Mouse (Mus musculus) gastrocnemius, postnatal 4 days (tissue): Measurements from ENCODE around the gene Cdh1. TPM values are rescaled to one million over a fixed set of nuclear protein-coding genes. Genes with fewer than 3 reads are reported as not detected.
A peak's percentile ranks its signal among the peaks of the same experiment; 100 is the strongest.

Source experiments
- DNase-seq, 2 experiments: peaks; one replicate each; pipeline ENCODE4 v3.0.0; 2021 to 2022; ENCODE audit warnings: low spot score in 2 of 2, mixed read lengths in 2 of 2
- total RNA-seq, 2 experiments: library from RNA; stranded (reverse); gene quantifications; 2 replicates each; pipeline ENCODE4 v1.2.3; 2021

Cdh1 gene
- total RNA-seq, 2 experiments from 2014 or later = 1.2 TPM

GRCm38 (mm10) chr8:106619549-106620245 is 16.5 kb downstream of the Cdh1 start:
- peak in 1 of 2 experiments; percentile 58 for DNase-seq

DNA sequence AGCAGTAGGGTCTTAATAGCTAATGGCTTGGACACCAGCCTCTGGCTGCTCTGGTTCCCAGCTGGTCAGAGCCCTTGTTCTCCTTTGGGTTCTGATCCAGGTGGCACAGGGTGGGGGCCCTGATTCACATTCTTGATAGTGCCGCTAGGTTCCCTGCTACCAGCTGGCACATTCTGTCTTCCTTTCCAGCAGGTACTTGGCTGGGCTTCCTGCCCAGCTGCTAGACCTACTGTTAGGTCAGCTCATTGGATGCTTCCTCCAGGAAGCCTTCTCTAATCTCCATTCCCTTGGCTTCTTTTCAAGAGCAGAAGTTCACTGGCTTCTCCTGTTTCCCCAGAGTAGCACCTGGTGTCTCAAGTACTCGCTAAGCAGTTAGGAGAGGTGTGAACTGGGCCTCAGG is 17.3 kb downstream of the Cdh1 start:
- no peak for DNase-seq

DNA sequence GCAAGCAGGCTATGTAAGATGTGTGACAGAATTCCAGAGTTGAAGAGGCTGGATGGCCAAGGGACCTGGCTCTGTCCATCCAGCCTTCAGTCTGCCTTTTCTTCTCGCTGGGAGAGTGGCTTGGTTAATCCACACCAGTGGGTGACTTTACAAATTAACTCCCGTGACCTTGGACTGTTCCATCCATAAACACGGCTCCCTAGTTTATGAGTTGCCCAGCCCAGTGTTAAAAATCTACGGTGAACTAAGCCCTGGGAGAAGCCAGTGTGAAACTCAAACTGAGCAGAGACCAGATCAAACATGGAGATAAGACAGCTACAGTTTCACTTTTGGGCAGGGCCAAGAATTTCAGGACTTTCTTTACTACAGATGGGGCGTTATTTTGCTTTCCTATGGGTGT is 19.9 kb downstream of the Cdh1 start:
- DNase-seq = no peak

- DNase-seq = no peak
These were observed 20.3 kb downstream of the Cdh1 start for GRCm38 (mm10) chr8:106623451-106623850.

- no peak for DNase-seq
These were observed 20.8 kb downstream of the Cdh1 start for GRCm38 (mm10) chr8:106623954-106624353.

GRCm38 (mm10) chr8:106624743-106625142 is 21.6 kb downstream of the Cdh1 start:
- no peak for DNase-seq

DNA sequence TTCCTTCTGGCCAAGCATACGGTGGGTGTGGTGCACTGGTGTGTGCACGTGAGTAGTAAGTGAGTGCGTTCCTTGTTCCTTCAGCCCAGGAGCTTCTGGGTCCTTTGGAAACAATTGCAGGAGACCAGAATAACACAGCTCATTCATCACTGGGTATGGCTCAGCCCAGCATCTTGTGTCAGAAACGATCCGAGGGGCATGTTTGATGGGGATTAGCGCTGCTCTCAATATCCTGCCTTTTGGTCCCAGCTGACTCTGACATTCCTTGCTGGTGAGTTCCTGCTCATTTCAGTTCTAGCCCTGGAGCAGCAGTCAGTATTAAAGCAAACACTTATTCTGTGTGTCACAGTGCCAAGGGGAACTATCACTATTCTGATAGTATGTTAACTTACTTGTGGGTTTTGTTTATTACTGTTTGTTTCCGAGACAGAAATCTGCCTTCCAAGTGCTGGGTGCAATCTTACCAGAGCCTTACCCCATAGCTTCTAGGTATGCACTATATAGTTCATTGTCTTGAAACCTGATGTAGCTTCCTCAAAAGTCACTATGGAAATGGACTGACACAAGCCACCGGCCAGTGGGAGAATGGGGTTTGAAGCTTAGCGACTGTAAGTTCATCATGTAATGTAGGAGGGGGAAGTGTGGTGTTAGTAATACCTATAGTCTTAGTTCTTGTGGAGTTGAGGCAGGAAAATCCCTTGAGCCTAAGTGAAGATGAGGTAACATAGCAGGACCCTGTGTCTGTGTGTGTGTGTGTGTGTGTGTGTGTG is 23.1 kb downstream of the Cdh1 start:
- DNase-seq = no peak

DNA sequence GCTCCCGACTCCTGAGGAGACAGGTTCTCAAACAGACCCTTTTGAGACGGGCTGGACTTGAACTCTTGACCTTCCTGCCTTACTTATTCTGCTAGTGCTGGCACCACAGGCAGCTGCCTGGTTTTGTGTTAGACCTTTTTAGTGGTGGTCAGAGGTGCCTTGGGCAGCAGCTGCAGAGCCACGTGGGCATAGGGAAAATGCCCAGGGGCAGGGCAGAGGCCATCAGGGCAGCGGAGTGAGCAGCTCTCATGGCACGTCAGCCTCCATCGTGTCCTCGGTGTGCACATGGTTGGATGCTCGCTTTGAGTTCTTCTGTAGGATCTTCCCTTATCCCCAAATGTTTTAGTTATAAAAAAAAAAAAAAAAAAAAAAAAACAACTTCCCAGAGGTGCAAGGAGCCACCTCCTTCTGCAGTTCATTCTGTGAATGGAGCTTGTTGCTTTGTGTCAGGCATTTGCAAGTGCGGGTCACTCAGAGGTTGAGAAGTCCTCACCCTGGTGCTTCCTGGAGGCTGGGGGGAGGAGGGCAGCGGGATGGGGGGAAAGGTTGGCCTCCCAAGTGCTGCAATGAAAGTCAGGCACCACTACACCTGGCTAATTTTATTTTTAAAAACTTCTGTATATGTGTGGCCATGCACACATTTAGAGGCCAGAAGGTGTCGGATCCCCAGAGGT is 25.3 kb downstream of the Cdh1 start:
- no peak for DNase-seq

GRCm38 (mm10) chr8:106629456-106629855 is 26.3 kb downstream of the Cdh1 start:
- DNase-seq = no peak

- no peak for DNase-seq
These were observed 28.8 kb downstream of the Cdh1 start for GRCm38 (mm10) chr8:106631904-106632303.

GRCm38 (mm10) chr8:106632650-106633049 is 29.5 kb downstream of the Cdh1 start:
- DNase-seq = no peak

GRCm38 (mm10) chr8:106633361-106634158 is 30.4 kb downstream of the Cdh1 start:
- DNase-seq = no peak

DNA sequence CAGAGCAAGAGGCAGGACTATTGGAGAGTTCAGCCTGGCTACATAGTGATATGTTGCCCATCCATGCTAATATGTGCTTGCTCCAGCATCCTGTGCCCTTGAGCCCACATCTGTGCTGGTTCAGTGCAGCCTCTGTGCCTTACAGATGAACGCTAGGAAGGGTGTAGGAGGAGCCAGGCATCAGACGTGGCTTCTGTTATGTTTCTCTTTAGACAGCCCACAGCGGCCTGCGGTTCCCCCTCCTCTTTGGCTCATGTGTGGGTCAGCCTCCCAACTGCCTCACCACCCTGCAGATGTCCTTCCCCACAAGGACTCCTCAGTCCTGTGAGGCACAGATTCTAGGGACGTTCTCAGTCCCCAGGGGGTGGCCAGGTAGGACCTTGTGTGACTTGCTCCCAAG is 32.1 kb downstream of the Cdh1 start:
- no peak for DNase-seq

- DNase-seq = no peak
These were observed 34.3 kb downstream of the Cdh1 start for GRCm38 (mm10) chr8:106637446-106637845.

DNA sequence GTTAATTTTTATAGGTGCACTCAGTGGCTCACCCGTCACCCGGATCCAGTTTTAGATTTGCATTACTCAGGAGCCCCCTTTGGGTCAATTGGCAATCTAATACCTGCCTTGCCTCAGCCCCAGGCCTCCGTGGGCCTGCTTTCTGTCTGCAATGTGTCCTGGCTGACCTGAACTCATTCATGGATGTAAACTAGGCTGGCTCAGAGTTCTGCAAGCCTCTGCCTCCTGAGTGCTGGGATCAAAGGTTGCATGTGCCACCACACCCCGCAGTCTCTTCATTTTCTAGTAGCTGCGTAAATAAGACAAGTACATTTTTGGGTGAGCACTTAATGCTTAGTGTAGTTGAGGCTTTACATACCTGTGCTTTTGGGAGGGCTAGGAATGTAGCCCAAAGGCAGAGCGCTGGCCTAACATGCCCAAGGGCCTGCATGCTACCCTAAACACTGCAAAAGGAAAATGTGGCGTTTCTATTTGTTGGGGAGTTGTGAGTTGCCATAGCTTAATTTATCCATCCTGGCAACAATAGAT is 35.7 kb downstream of the Cdh1 start:
- no peak for DNase-seq

DNA sequence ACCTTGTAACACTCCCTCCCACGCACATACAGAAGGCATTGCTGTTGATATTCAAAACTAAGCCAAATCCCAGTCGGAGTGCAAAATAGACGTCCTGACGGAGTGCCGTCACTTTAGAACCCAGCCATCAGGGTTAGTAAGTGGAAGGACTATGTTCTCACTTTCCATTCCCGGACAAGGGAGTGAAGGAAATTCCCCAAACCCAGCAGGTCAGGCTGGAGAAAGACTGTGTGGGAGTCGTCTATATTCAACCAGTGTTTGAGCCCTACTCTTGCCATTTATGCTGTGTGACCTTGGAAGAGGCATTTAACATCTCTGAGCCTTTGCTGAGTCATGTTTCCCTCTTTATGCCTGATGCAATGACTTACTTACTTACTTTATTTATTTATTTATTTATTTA is 37.1 kb downstream of the Cdh1 start:
- no peak for DNase-seq

DNA sequence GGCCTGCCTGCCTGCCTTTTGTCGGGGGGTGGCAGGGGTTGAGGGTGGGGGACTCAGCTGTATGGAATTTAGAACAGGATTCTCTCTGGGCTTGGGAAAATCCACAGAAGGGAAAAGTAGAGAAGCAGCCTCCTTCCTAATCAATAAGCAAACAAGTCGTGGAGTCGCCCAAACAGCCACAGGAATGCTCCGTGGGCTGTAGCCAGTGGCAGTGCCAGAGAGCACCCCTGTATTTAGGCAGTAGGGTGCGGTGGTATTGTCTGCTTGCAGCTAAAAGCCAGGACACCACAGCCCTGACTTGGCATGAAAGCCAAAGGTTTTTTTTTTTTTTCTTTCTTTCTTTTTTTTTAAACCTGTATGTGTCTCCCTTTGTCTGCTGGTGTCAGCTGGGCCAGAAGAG is 37.8 kb downstream of the Cdh1 start:
- DNase-seq = no peak

DNA sequence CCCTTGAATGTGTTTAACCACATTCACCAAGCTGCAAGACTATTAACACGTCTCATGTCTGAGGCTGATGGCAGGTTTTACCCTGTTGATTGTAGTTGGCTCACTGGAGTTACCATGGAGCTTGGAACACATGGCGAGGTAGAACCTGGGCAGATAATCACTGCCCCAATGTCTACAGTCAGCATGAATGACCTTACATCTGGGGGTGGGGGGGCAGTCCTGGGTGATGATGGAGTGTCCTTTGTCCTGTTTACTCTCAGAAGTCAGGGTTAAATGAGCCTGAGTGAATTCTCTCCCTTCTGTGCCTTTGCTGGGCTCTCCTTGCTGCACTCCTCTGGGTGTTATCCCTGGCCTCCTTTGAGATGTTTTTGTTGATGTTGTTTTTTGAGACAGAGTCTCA is 39.0 kb downstream of the Cdh1 start:
- no peak for DNase-seq

DNA sequence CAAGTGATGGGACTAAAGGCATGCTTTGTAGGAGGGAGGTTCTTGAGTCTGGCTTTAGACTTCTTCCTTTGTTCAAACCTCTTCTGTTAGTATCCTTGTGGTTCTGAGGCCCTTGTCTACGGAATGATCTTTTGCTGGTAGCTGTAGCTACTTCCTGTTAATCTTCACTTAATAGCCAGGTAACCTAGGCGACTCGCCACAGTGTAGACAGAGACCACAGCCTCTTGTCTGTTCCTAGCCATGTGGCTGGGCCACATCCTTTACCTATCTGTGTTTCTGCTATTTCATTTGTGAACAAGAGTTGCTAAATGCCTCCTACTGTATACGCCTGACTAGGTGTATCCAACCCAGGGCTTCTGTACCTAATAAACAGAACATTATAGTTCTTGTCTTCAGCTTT is 39.9 kb downstream of the Cdh1 start:
- DNase-seq = no peak

GRCm38 (mm10) chr8:106644957-106645356 is 41.8 kb downstream of the Cdh1 start:
- no peak for DNase-seq

DNA sequence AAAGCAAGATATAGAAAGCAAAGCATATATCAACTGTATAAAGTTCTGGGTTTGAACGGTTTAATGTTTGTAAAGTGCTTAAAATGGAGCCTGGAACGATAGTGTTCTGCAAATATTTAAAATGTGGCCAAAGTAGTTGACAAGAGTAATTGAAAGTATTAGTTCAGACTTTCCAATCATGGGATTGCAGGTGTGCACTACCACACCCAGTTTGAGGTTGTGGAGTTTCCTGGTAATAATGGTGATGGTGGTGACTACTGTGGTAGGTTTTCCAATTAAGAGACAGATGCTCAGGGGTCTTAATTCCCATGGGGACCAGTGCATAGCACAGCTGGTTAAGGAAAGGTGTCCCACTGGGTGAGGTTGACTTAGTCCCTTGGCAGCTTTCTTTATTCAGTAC is 43.0 kb downstream of the Cdh1 start:
- no peak for DNase-seq
